Mouse (Mus musculus) gastrocnemius, postnatal 14 days (tissue): ENCODE results near the gene Tspan3. TPM values are rescaled to one million over a fixed set of nuclear protein-coding genes. Genes with fewer than 3 reads are reported as not detected.
A peak's percentile ranks its signal among the peaks of the same experiment; 100 is the strongest.

Source experiments
- DNase-seq: peaks from one replicate; pipeline ENCODE4 v3.0.0; 2021; ENCODE audit warnings: mixed read lengths
- intact Hi-C: fragments of 180-260 bp; cut with DNase I; formaldehyde crosslinking; loops from one replicate; pipeline ENCODE4 v1.15.1; 2025; ENCODE audit warnings: low total_unique reads
- long read RNA-seq, 2 experiments: library from polyadenylated mRNA; stranded (forward); transcript quantifications; one replicate each; pipeline ENCODE4 v2.0.0; 2021
- total RNA-seq, 2 experiments: library from RNA; stranded (reverse); gene quantifications; 2 replicates each; pipeline ENCODE4 v1.2.3; 2021

Tspan3 gene
- 100 to 1,000 TPM; 131 to 147 TPM for total RNA-seq
- long read RNA-seq, experiment 1, transcript Tspan3-201 (7 exons, 1,716 nt), result major isoform, 279 of 300 reads
- long read RNA-seq, experiment 1, partial matches to known transcripts, result 7 of 300 reads
- long read RNA-seq, experiment 1, other reads (novel, unspliced or antisense), result 14 of 300 reads
- long read RNA-seq, experiment 2, transcript Tspan3-201 (7 exons, 1,716 nt), result major isoform, 342 of 371 reads
- long read RNA-seq, experiment 2, partial matches to known transcripts, result 5 of 371 reads
- long read RNA-seq, experiment 2, other reads (novel, unspliced or antisense), result 24 of 371 reads

DNA sequence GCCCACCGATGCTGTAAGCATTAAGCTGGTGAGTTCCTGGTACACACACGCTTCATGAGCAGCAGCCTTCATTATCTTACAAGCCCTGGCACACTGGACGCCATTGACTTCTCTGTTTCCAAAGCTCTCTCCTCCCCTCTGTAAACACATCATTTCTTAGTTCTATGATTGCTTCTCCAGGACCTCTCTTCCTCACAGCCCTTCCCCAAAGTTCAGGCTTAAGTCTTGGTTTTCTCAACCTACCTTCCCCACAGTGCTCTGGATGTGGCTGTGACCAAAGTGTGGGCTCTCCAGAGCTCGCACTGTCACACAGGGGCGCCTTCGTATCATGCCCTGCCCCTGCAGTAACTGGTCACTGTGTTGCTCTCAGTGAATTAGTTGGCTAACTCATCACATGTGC, at the start of gene Tspan3:
TSS of gene Tspan3 (minus strand) at position 101 of the 400 bp plus-strand sequence.
- DNase-seq, result no peak
- intact Hi-C loops, result no loop called here

- intact Hi-C loops, result loop anchor here (5.0 kb wide), 1 partner anchor 339 kb away; no protein-coding TSS in a partner anchor
- peak; percentile 25 for DNase-seq
Measured at GRCm38 (mm10) chr9:56213451-56214291, 48.4 kb upstream of the Tspan3 start.

DNA sequence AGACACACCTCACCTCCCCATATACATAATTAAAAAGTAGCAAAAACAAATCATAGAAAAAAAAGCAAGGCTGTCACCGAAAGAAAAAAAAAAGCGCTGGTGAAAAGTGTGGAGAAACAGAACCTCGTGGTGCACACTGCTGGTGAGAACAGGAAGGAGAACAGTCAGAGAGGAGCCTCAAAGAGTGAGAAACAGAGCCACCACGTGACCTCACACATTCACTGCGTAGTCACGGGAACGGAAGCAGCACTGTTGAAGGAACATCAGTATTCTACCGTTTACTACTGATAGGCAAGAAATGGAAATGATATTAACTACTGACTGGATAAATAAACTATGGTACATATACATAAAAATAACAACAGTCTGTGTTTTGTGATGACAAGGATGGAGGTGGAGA, 43.5 kb upstream of the Tspan3 start:
- intact Hi-C loops, result no loop called here
- DNase-seq, result no peak

DNA sequence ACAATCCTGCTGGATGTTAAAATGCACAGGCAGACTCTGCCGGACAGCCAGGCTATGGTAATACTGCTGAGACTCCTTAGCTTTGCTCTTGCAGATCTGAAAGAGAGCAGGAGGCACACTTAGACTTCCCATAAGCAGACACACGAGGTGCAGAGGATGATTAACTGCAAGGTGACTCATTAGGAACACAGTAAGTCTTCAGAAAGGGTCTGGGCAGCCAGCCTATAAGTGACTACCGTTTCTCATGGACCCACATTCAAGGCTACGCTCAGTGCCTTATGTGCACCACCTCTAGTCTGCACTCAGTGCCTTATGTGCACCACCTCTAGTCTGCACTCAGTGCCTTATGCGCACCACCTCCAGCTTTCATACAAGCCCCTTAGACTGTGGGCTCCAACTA, 42.2 kb upstream of the Tspan3 start:
- intact Hi-C loops, result no loop called here
- no peak for DNase-seq

GRCm38 (mm10) chr9:56207083-56207482, 41.8 kb upstream of the Tspan3 start:
- intact Hi-C loops, result no loop called here
- DNase-seq, result no peak

DNA sequence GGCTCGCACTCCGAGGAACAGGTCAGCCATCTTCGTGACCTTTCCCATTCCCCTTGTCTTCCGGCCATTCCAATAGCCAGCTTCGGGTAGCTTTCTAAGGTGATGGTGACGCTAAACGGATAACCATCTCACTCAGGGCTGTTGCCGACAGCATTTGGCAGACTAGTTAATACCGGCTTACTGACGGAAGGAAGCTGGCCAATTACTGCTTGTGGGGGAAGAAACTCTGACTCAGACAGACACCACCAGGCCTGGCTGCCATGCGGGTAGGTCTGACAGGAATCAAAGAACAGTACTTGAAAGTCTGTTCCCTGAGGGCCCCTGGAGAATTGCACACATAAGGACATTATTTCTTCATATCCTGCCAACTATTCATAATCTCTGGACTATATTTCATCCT, 40.1 kb upstream of the Tspan3 start:
- DNase-seq, result peak; percentile 16
- intact Hi-C loops, result no loop called here

- no peak for DNase-seq
- intact Hi-C loops, result no loop called here
Measured at GRCm38 (mm10) chr9:56204316-56204715, 39.0 kb upstream of the Tspan3 start.

DNA sequence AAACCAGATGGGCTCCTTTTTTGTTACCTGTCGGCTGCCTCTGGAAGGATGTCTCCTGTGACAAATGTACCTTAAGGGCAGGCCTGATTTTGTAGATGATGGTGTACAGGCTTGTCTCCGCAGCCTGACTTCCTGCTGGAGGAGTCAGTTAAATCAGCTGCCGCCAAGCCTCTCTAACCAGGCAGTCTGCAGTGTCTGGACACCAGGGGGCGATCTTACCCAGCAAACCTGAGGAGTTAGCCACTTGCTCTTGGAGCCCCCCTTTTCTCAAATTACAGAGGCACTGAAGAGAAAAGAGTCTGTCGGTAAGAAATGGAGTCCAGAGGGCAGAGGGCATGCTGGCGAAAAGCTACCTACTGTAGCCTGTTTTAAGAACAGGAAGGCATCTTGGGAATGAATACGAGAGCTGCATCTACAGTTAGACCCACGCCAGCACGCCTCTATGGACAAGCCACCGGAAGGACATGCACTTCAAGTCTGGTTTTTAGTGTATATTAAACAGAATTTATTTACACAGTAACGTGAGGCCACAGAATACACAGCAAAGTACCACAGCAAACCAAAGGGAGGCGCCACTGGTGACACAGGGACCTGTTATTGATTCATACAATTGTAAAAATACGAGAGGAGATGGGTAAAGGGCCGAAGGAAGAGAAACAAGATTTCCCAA, 35.5 kb upstream of the Tspan3 start:
- intact Hi-C loops, result no loop called here
- peak; percentile 85 for DNase-seq

GRCm38 (mm10) chr9:56200200-56200599, 34.9 kb upstream of the Tspan3 start:
- no peak for DNase-seq
- intact Hi-C loops, result no loop called here

DNA sequence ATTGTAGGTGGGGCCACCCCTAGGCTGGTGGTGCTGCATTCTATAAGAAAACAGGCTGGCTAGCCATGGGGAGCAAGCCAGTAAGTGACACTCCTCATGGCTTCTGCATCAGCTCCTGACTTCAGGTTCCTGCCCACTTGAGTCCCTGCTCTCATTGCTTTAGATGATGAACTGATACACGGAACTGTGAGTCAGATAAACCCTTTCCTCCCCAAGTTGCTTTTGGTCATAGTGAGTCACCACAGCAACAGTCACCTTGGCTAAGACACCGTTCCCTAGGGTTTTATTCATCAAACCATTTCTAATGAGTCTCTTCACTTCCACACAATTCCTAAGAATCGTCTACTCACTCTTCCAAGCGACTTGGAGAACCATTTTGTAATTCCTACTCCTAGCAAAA, 31.6 kb upstream of the Tspan3 start:
- DNase-seq, result no peak
- intact Hi-C loops, result no loop called here

- intact Hi-C loops, result no loop called here
- DNase-seq, result no peak
Measured at GRCm38 (mm10) chr9:56195193-56195592, 29.9 kb upstream of the Tspan3 start.

GRCm38 (mm10) chr9:56191498-56192455, 26.5 kb upstream of the Tspan3 start:
- intact Hi-C loops, result no loop called here
- DNase-seq, result no peak

GRCm38 (mm10) chr9:56180118-56180781, 15.0 kb upstream of the Tspan3 start:
- intact Hi-C loops, result no loop called here
- no peak for DNase-seq

DNA sequence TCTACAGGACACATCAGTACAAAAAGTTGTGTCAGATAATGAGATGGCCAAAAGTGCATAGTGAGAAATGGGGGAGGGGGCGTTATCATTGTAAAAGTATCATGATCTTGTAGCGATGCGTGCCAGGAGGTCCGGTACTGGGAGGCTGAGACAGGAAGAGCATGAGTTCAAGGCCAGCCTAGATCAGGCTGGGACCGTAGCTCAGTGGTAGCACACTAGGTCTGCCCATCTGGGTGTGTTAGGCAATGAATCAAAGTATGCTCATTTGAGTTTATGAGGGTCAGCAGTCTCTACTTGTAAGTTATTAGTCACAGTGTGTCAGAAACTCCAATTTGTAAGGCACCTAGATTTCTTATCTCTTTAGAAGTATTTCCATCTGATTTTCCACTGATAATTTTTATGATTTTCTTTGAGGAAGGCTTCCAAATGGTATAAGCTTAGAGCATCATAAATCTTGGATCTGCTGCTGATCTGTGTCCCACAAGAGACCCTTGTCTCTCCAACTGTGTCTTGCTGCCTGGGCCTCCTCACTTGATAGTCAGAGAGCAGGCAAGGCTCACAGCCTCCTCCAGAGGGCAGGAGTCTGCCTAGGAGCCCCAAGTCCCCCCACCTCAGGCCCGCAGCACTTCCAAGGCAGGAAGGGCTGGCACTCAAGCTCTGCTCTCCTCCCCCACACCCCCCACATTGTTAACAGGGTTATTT, 14.3 kb upstream of the Tspan3 start:
- peak; percentile 28 for DNase-seq
- intact Hi-C loops, result no loop called here

DNA sequence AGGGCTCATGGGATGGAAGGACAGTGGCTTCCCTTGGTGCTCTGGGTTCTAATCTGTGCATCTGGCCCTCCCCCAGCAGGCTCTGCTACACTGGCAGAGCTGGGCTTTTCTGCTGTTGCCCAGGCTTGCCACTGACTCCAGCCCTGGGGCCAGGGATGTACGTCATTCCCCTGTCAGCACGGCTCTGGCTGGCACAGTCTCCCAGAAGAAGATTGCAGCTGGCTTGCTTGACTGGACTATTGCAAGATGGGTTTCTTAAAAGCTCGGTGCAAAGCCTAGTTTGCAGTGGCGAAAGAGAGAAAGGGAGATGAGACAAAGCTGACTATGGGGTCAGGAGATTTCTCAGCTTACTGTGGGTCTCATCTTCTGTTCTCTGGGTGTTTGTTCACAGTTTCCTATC, 12.1 kb upstream of the Tspan3 start:
- DNase-seq, result peak; percentile 24

GRCm38 (mm10) chr9:56175316-56175715, 10.0 kb upstream of the Tspan3 start:
- no peak for DNase-seq
- intact Hi-C loops, result no loop called here

More for the DNA sequence above, 12.1 kb upstream of the Tspan3 start:
- intact Hi-C loops, result no loop called here

DNA sequence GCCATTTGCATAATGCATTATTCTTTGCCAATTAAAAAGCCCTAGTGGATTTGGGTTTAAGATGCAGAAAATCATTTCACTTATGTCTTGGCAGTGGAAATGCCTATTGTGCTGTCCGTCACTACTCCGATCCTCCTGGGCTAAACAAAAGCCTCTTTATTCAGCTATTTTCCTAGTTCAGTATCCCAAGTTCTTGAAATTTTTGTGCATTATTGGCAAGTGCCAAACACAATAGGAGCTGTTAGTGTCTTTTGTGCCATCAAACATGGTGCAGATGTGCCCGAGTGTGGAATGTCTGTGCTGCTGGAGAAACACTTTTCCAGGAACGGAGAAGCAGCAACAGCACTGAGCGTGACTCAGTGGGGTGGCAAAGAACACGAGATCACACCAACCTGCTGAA, 2.4 kb upstream of the Tspan3 start:
- DNase-seq, result no peak
- intact Hi-C loops, result no loop called here

DNA sequence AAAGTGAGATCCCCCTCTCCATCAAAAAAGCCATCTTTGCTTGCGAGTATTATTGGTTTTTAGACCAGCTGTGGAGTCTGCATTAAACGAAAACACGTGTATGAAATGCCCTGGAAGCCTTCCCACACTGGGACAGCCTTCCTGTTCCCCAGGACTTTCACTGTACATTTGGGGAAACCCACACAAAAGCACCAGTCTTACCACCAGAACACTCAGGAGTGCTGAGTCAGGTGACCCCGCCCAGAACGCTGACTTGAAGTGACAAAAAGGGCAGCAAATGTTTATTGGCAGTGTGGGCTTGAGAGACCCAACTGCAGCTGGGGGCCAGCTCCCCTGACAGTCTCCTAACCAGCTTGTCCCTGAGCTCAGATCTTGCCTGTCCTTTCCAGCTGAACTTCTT, 884 bp upstream of the Tspan3 start:
- DNase-seq, result no peak
- intact Hi-C loops, result no loop called here
